Mouse (Mus musculus) spleen, postnatal 4 days (tissue): ENCODE measurements around the gene Hes2.

Experiments used
- DNase-seq, 2 experiments: peaks; one replicate each; pipeline ENCODE4 v3.0.0; 2022; ENCODE audit warnings: low spot score in 2 of 2

Hes2 gene

DNA sequence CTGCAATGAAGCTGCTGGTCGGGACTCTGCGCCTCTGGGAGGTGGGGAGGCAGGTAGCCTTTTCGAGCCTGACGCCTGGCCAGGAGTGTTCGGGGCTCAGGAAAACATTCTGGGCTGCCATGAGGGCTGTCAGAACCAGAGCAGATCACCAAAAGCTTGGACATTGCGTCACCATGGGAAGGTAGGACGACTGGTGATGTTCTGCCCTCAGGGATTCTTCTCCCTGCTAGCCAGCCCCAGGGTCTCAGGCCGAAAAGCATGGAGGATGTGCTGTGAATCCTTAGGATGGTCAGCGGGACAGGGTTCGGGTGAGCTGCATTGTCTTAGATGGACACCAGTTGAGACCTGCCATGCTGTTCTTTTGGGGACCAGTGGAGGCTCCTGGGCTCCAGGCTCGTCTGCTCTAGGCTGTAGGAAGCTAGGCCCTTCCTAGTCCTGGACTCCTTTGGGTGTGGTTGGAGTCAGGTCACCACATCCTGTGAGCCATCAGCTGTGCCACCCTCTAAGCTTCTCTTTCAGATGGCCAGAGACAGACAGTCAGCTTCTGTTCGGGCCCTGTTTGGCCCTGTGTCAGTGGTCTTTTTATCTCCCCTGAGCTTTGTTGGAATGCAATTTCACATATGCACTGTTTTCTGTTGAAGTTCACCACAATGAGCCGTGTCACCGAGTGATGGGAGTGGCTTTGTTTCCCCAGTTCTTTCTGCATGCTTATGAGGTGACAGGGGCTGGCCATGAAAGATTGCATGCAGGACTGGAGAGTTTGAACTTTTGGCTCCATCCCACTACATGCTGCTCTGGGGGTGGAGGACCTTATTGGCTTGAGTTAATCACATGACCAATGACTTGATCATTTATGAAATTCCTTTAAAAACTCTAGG lies 27.8 kb downstream of the Hes2 start:
- no peak for DNase-seq

- DNase-seq = no peak
Measured at GRCm38 (mm10) chr4:152187142-152187541, 28.5 kb downstream of the Hes2 start.

GRCm38 (mm10) chr4:152188651-152189050 lies 30.0 kb downstream of the Hes2 start:
- DNase-seq = no peak

DNA sequence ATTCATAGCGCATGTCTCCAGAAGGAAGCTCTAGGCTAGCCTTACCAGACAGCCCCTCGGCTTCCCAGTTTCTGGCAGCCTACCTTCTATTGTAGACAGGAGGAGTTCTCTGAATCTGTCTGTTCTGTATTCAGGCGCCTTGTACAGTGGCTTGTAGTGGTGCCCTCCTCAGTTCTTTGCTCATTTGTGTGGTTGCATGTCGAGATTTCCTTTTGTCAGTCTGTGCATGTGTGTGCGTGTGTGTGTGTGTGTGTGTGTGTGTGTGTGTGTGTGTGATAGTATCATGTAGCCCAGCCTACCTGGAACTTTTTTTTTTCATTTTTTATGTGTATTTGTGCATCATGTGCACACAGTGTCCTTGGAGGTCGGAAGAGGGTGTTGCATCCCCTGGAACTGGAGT lies 30.4 kb downstream of the Hes2 start:
- DNase-seq = no peak

DNA sequence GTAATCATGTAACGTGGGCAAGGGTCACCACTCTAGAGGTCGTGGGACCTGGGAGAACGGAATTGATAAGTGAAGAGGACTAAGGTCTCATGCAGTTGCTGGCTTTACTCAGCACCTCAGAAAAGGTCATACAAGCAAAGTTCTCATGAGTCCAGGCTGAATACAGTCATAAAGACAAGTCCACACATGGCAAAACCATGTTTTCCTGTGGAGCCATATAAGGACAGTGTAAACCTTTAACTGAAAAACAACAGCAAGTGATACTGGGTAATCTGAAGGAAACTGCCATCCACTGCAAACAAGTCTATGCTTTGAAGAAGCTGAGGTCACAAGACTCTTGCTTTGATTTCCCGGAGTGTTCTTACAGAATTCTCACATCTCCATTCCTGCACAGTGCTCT lies 31.0 kb downstream of the Hes2 start:
- DNase-seq = no peak

DNA sequence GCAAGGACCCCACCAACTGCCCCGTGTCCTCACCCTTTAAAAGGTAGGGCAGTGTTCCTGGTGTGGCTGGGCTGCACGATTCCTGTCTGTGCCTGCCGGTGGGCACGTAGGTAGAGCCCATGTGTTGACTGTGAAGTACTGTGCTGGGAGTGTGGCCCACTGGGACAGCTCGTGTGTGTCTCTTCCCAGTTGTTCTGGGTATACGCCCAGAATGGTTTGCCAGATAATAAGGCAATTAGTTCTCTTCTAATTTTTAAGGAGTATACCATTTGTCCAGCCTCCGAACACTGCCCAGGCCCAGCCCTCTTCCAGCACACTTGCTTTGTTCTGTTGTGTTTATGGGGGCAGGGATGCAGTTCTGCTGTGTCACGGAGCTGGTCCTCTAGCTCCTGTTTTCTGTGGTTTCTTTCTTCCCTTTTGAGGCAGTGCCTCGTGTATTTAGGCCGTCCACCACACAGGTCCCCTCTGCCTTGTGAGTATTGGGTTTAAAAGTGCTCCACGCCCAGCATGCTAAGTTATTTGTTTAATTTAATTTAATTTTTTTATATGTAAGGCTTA lies 31.5 kb downstream of the Hes2 start:
- no peak for DNase-seq

DNA sequence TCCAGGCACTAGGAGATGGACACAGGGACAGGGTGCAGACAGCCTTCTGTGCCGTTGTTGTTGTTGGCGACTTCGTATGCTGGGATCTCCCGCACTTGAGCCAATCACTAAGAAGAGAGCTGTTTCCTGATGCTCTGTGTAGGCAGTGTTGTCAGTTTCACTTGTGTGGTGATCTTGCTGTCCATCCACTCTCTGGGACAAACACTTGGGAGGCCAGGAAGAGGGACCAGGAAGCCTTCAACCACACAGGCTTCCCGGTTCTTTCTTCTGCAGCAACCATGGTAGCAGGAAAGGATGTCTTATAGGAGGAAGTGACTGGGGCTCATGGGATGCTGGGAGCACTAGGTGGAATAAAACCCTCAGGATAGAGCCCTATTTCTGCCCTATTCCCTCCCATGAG lies 32.0 kb downstream of the Hes2 start:
- DNase-seq = no peak

DNA sequence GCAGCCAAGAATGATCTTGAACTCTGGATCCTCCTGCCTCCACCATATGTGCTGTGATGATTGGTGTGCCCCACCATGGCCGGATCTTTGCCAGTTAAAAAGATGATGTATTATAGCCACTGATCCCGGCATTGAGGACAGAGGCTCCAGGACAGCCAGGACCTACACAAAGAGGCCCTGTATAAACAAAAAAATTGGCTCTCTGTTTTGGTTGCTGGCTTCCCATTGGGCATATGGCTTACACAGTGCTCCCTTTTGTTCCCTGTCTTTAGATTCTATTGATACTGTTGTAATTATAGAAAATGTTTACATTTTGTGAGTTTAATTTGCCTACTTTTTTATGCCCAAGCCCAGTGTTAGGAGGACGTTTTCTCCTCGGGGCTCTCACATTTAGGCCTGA lies 33.9 kb downstream of the Hes2 start:
- no peak for DNase-seq

DNA sequence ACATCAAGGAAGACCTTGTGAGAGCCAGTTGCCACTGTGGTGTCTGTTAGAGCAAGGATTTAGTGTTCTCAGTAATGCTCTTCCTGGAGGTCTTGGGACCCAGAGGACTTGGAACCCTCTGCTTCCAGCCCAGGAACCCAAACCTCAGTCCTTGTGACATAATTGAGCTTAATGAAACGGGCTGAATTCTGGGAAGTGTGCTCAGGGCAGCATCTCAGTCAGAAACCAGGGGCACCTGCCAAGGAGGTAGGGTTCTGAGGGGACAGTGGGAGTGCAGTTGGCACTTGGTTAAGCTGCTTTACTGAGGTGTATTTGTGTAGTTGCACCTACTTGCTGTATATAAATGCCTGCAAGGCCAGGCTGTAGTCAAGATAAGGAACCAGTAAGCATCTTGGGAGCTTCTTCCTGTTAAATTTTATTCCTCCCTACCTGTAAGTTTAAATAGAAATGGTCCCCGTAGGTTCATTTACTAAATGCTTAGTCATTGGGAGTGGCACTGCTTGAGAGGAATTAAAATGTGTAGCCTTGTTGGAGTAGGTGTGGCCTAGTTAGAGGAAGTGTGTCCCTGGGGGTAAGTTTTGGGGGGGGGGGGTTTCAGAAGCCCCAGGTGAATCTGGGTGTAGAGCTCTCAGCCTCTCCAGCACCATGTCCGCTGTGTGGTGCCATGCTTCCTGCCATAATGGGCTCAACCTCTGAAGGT lies 36.0 kb downstream of the Hes2 start:
- no peak for DNase-seq

DNA sequence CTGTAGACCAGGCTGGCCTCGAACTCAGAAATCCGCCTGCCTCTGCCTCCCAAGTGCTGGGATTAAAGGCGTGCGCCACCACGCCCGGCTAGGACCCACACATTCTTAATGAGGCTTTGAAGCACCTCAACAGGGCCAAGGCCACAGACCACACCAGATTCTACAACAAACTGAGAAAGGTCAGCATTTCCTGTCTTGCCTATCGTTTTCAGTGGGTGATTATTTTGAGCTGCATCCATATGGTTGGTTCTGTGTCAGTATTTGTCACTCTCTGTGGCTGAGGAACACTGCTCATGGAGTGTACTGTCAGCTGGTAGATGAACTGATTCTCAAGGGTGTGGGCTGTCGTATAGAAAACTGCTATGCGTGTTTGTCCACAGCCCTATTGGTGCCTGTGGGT lies 37.6 kb downstream of the Hes2 start:
- DNase-seq = no peak

DNA sequence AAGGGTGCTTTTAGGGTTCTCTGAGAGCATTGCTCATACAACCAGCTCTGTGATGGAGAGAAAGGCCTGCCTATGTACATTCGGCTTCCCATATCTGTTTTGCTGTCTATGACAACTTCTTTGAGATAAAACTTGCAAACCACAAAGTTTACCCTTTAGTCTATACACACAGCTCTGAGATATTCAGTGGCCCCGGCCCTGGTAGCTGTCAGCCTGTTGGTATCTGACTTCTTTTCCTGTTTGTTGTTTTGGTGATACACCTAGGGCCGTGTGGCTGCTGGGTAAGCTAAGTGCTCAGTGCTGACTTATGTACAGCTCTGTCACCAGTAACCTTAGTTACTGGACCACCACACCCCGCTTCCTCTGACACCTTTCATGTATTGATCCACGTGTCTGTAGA lies 38.9 kb downstream of the Hes2 start:
- DNase-seq = no peak

GRCm38 (mm10) chr4:152199617-152200016 lies 41.0 kb downstream of the Hes2 start:
- no peak for DNase-seq

GRCm38 (mm10) chr4:152201492-152201891 lies 42.8 kb downstream of the Hes2 start:
- DNase-seq = no peak

- DNase-seq = no peak
Measured at GRCm38 (mm10) chr4:152202418-152202817, 43.8 kb downstream of the Hes2 start.

DNA sequence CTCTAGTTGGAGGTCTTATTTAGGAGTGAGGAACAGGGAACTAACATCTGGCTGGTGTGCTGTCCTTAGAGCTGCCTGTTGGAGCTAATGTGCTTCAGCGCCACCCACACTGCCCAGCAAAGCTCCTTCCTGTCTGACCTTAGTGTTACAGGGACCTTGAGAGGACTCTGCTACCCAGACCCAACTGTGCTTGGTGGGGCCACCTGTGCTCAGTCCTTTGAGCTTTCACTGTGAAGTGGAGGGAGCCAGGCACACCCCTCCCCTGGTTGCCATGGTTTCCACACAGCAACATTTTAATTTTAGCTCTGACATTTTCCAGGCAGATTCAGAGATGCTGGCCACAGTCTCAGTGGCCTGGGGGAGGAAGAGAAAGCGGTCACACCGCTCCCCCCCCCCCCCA lies 44.2 kb downstream of the Hes2 start:
- no peak for DNase-seq

GRCm38 (mm10) chr4:152204663-152205062 lies 46.0 kb downstream of the Hes2 start:
- no peak for DNase-seq

DNA sequence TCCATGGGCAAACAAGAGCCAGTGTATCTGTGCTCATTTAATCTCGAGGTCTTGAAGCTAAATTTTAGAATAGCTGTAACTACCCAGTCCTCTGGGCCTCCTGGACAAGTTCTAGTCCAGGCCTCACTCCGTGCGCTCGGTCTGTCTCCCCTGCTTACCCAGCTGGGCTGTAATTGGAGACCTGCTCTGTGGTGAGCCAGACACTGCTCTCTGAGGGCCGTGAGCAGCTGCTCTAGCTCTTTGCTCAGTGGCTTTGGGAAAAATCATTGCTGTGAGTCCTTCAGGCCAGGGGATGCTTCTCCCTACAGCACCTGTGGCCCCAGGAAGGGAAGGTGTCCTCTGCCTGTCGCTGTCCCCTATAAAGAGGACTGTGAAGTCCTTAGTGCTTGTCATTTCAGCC lies 47.5 kb downstream of the Hes2 start:
- no peak for DNase-seq

DNA sequence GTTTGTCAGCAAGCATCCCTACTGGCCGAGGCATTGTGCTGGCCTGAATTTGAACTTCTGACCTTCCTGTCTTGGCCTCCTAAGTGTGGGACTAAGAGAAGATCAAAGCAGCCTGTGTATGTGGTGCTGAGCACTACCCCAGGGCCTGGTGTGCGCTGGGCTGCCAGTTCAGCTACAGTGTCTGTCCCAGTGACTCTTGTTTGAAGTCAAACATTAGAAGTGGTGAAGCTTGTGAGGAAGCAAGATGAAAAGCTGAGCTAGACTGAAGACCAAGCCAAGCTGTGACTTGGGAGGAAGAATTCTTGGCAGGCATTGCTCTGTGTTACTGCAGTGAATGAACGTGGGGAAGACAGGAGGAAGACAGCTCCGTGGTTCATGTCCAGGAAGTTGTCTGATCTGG lies 51.0 kb downstream of the Hes2 start:
- no peak for DNase-seq
